Mouse (Mus musculus): ENCODE data around the gene Med15. TPM values are rescaled to one million over a fixed set of nuclear protein-coding genes. Genes with fewer than 3 reads are reported as not detected.

The Med15 gene
- polyA plus RNA-seq, 1 experiment from 2014 or later, result 40.6 TPM

DNA sequence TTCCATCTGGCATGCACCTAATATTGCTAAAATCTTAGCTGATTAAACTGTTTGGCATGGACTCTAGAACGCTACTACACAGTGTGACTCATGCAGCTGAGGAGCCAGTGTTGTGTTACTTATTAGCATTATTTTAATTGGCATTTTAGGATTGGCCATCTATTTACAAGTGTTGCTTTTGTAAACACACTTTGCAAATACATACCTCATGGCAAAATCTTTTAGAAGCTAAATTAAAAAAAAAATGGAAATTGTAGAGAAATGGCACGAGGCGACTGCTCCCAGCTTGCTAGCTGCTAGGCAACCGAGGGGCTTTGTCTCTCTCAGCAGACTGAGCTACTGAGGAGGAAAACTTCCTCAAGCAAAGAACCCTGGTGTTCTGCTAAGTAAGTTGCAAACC, 127.8 kb downstream of the Med15 start:
- no peaks in the 10 kb centered on the region for H3K36me3 ChIP-seq
- H3K4me2 ChIP-seq, result no peak overlapping the region
- no peaks in the 10 kb centered on the region for H3K4me1 ChIP-seq
- H3K9ac ChIP-seq, result no peak overlapping the region
- no peak overlapping the region for H3K27ac ChIP-seq
- H3K4me3 ChIP-seq, result no peak overlapping the region
- H3K27me3 ChIP-seq, result no peaks in the 10 kb centered on the region
- H3K9me3 ChIP-seq, result no peaks in the 10 kb centered on the region
- 57% methylated on average over 4 of the region's 4 CpGs for WGBS
- ATAC-seq (ENCODE audit: insufficient number of reproducible peaks, low FRiP score, low TSS enrichment, low read depth), result no peak

Other genes with a start within 250 kb of the Med15 start
- gene Aifm3, start 243.3 kb downstream of the Med15 start, polyA plus RNA-seq (2015; fragmentation: Nextera tagmentation; extraction: Ambion mirVana), result 0.36 and 2.7 TPM in 2 replicates
- 84.2 and 97.8 TPM in 2 replicates for gene Lztr1, start 224.2 kb downstream of the Med15 start, polyA plus RNA-seq (2015; fragmentation: Nextera tagmentation; extraction: Ambion mirVana)
- 63.2 and 72.4 TPM in 2 replicates for gene Thap7, start 201.8 kb downstream of the Med15 start, polyA plus RNA-seq (2015; fragmentation: Nextera tagmentation; extraction: Ambion mirVana)
- 0.25 TPM in 1 of 2 replicates, not detected in the other for gene Lrrc74b, start 171.6 kb downstream of the Med15 start, polyA plus RNA-seq (2015; fragmentation: Nextera tagmentation; extraction: Ambion mirVana)
- gene P2rx6, start 171.0 kb downstream of the Med15 start, polyA plus RNA-seq (2015; fragmentation: Nextera tagmentation; extraction: Ambion mirVana), result 0.99 and 1.8 TPM in 2 replicates
- 9.9 and 11.2 TPM in 2 replicates for gene Slc7a4, start 149.7 kb downstream of the Med15 start, polyA plus RNA-seq (2015; fragmentation: Nextera tagmentation; extraction: Ambion mirVana)
- gene Smpd4, start 113.5 kb downstream of the Med15 start, polyA plus RNA-seq (2015; fragmentation: Nextera tagmentation; extraction: Ambion mirVana), result 26.0 and 26.8 TPM in 2 replicates
- gene Ccdc74a, start 86.4 kb downstream of the Med15 start, polyA plus RNA-seq (2015; fragmentation: Nextera tagmentation; extraction: Ambion mirVana), result 6.1 and 7.6 TPM in 2 replicates
- 83.9 and 88.5 TPM in 2 replicates for gene Klhl22, start 26.7 kb upstream of the Med15 start, polyA plus RNA-seq (2015; fragmentation: Nextera tagmentation; extraction: Ambion mirVana)
- gene Scarf2, start 64.4 kb upstream of the Med15 start, polyA plus RNA-seq (2015; fragmentation: Nextera tagmentation; extraction: Ambion mirVana), result 25.0 and 32.4 TPM in 2 replicates
- gene B830017H08Rik, start 100.2 kb upstream of the Med15 start, polyA plus RNA-seq (2015; fragmentation: Nextera tagmentation; extraction: Ambion mirVana), result 0.17 TPM in 1 of 2 replicates, not detected in the other
- 2.2 and 3.4 TPM in 2 replicates for gene Car15, start 105.5 kb upstream of the Med15 start, polyA plus RNA-seq (2015; fragmentation: Nextera tagmentation; extraction: Ambion mirVana)
- gene Gm20518, start 158.8 kb upstream of the Med15 start, polyA plus RNA-seq (2015; fragmentation: Nextera tagmentation; extraction: Ambion mirVana), result 0.27 and 0.29 TPM in 2 replicates
- gene Tssk1, start 161.3 kb upstream of the Med15 start, polyA plus RNA-seq (2015; fragmentation: Nextera tagmentation; extraction: Ambion mirVana), result not detected in 2 replicates
- 88.5 and 88.8 TPM in 2 replicates for gene Dgcr2, start 165.7 kb upstream of the Med15 start, polyA plus RNA-seq (2015; fragmentation: Nextera tagmentation; extraction: Ambion mirVana)
- gene Tssk2, start 165.7 kb upstream of the Med15 start, polyA plus RNA-seq (2015; fragmentation: Nextera tagmentation; extraction: Ambion mirVana), result not detected in 2 replicates
- gene Ess2, start 178.5 kb upstream of the Med15 start, polyA plus RNA-seq (2015; fragmentation: Nextera tagmentation; extraction: Ambion mirVana), result 35.8 and 37.3 TPM in 2 replicates
- not detected in 2 replicates for gene Gsc2, start 182.2 kb upstream of the Med15 start, polyA plus RNA-seq (2015; fragmentation: Nextera tagmentation; extraction: Ambion mirVana)
- gene Slc25a1, start 195.3 kb upstream of the Med15 start, polyA plus RNA-seq (2015; fragmentation: Nextera tagmentation; extraction: Ambion mirVana), result 81.5 and 86.0 TPM in 2 replicates
- gene Vpreb2, start 247.5 kb upstream of the Med15 start, polyA plus RNA-seq (2015; fragmentation: Nextera tagmentation; extraction: Ambion mirVana), result not detected in 2 replicates